Mouse (Mus musculus) spleen, postnatal 4 days (tissue): ENCODE results near the gene Psmc3ip.
A peak's percentile ranks its signal among the peaks of the same experiment; 100 is the strongest.

Experiments
- DNase-seq, 2 experiments: peaks; one replicate each; pipeline ENCODE4 v3.0.0; 2022; ENCODE audit warnings: low spot score in 2 of 2

Gene Psmc3ip

GRCm38 (mm10) chr11:101079746-101080145 is 15.5 kb downstream of the Psmc3ip start:
- DNase-seq: no peak

GRCm38 (mm10) chr11:101078121-101078520 is 17.1 kb downstream of the Psmc3ip start, which contains the start of gene Hsd17b1:
TSS of gene Hsd17b1 (plus strand) at chr11:101078411.
- DNase-seq: no peak

- no peak for DNase-seq
Observed at GRCm38 (mm10) chr11:101071810-101072428, 23.3 kb downstream of the Psmc3ip start.

- no peak for DNase-seq
Observed at GRCm38 (mm10) chr11:101070987-101071386, 24.2 kb downstream of the Psmc3ip start.

GRCm38 (mm10) chr11:101070189-101070527 is 25.1 kb downstream of the Psmc3ip start:
- DNase-seq: no peak

- peak; percentile 94 to 97 for DNase-seq
Observed at GRCm38 (mm10) chr11:101069391-101070188, 25.6 kb downstream of the Psmc3ip start, which contains the start of gene Naglu. TSS of gene Naglu (plus strand) at chr11:101070012.

- DNase-seq: peak; percentile 87 to 96
Observed at GRCm38 (mm10) chr11:101066549-101067412, 28.5 kb downstream of the Psmc3ip start.

GRCm38 (mm10) chr11:101065002-101065401 is 30.2 kb downstream of the Psmc3ip start:
- no peak for DNase-seq

- no peak for DNase-seq
Observed at GRCm38 (mm10) chr11:101064462-101064861, 30.8 kb downstream of the Psmc3ip start.

GRCm38 (mm10) chr11:101063676-101064327 is 31.4 kb downstream of the Psmc3ip start:
- DNase-seq: peak; percentile 91 to 93

- no peak for DNase-seq
Observed at GRCm38 (mm10) chr11:101062971-101063675, 32.1 kb downstream of the Psmc3ip start.

- no peak for DNase-seq
Observed at GRCm38 (mm10) chr11:101062165-101062884, 32.9 kb downstream of the Psmc3ip start.

- no peak for DNase-seq
Observed at GRCm38 (mm10) chr11:101061049-101061448, 34.2 kb downstream of the Psmc3ip start.

GRCm38 (mm10) chr11:101060126-101060525 is 35.1 kb downstream of the Psmc3ip start:
- DNase-seq: no peak

- DNase-seq: no peak
Observed at GRCm38 (mm10) chr11:101059473-101059872, 35.8 kb downstream of the Psmc3ip start.

GRCm38 (mm10) chr11:101058726-101059125 is 36.5 kb downstream of the Psmc3ip start:
- no peak for DNase-seq

- peak; percentile 89 to 97 for DNase-seq
Observed at GRCm38 (mm10) chr11:101057860-101058259, 37.4 kb downstream of the Psmc3ip start.

- DNase-seq: peak in 1 of 2 experiments; percentile 61
Observed at GRCm38 (mm10) chr11:101056885-101057284, 38.4 kb downstream of the Psmc3ip start.

- DNase-seq: peak in 1 of 2 experiments; percentile 66
Observed at GRCm38 (mm10) chr11:101055418-101055817, 39.8 kb downstream of the Psmc3ip start.

- peak in 1 of 2 experiments; percentile 68 for DNase-seq
Observed at GRCm38 (mm10) chr11:101053974-101054373, 41.3 kb downstream of the Psmc3ip start.
